Mouse (Mus musculus): ENCODE results near the gene P2rx4.
A peak's percentile ranks its signal among the peaks of the same experiment; 100 is the strongest.

DNA sequence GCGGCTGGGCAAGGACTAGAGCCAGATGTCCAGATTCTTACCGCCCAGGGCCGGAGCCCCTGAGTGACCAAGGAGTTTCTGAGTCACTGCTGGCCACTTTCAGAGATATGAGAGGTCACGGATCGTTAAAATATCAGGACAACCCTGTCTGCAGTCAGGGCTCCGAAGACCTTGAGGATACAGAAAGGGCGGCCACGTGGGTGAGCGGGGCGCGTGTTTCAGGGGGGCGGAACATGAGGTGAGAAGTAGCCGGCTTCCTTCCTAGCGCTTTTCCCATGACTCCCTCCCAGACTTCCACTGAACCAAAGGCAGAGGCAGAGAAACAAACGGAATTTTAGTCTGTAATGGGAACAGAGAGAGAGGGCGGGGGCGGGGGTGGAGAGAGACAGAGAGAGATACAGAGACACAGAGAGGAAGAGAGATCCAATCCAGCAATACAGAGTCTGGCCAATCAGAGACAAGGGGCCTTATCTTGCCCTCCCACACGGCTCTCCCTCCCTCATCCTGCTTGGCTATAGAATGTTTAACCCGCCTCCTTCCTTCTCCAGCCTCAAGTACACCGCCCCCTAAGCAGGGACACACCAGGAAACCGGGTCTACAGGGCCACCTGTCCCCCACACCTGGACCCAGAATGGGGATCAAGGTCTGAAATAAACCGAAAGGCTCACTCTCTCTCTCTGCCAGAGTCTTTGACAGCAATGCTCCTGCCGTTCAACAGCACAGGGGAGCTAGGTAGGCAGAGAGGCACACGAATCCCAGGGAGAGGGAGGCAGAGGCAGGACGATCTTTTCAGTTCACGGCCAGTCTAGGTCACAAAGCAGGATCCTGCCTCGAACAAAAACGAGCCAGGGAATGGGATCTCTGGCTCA is 67.6 kb downstream of the P2rx4 start:
- TF ChIP-seq CTCF (IDR thresholded peaks at IDR 0.05; ENCODE audit: low read depth) (no peak), EP300 (IDR thresholded peaks at IDR 0.05; ENCODE audit: low read depth) (0 out of 2 replicates have a peak, but pooled peaks have one; percentile 45)

All from liver, embryonic 14.5 days (tissue).